Mouse (Mus musculus): Measurements from ENCODE around the gene Nostrin. TPM values are rescaled to one million over a fixed set of nuclear protein-coding genes. Genes with fewer than 3 reads are reported as not detected.
A peak's percentile ranks its signal among the peaks of the same experiment; 100 is the strongest.

The Nostrin gene
- polyA plus RNA-seq, 1 experiment: not detected

- 83% methylated on average over 3 of the region's 3 CpGs for WGBS
These were observed 32.1 kb upstream of the Nostrin start for GRCm38 (mm10) chr2:69103526-69103925.

GRCm38 (mm10) chr2:69104511-69105145 is 31.0 kb upstream of the Nostrin start:
- Histone ChIP-seq H3K4me1 (ENCODE audit: control insufficient read depth, insufficient read depth, low read length) (peaks cover 10% of the 10 kb centered on the region), H3K27ac (ENCODE audit: insufficient read depth, low read depth, low read length) (peak overlapping the region; percentile 17; the same call in 1 of the 2 replicates), H3K4me3 (ENCODE audit: insufficient read depth, low read depth, low read length) (no peak overlapping the region)
- TF ChIP-seq CTCF (IDR thresholded peaks at IDR 0.05; ENCODE audit: insufficient read depth, low read depth, low read length) (no peak), POLR2A (IDR thresholded peaks at IDR 0.05; ENCODE audit: insufficient read depth, low read depth, low read length) (no peak)
- WGBS: 39% methylated on average over 10 of the region's 10 CpGs

More at GRCm38 (mm10) chr2:69103526-69103925, 32.1 kb upstream of the Nostrin start:
- Histone ChIP-seq H3K4me3 (ENCODE audit: insufficient read depth, low read depth, low read length) (no peak overlapping the region), H3K4me1 (ENCODE audit: control insufficient read depth, insufficient read depth, low read length) (peaks cover 8% of the 10 kb centered on the region), H3K27ac (ENCODE audit: insufficient read depth, low read depth, low read length) (peak overlapping the region; percentile 60; the same call in 1 of the 2 replicates)
- TF ChIP-seq POLR2A (IDR thresholded peaks at IDR 0.05; ENCODE audit: insufficient read depth, low read depth, low read length) (no peak), CTCF (IDR thresholded peaks at IDR 0.05; ENCODE audit: insufficient read depth, low read depth, low read length) (no peak)

- Histone ChIP-seq H3K4me3 (ENCODE audit: insufficient read depth, low read depth, low read length) (no peak overlapping the region), H3K27ac (ENCODE audit: insufficient read depth, low read depth, low read length) (peak overlapping the region; percentile 49), H3K4me1 (ENCODE audit: control insufficient read depth, insufficient read depth, low read length) (peaks cover 7% of the 10 kb centered on the region)
- no peak for TF ChIP-seq POLR2A (IDR thresholded peaks at IDR 0.05; ENCODE audit: insufficient read depth, low read depth, low read length)
- TF ChIP-seq CTCF (IDR thresholded peaks at IDR 0.05; ENCODE audit: insufficient read depth, low read depth, low read length): no peak
- 30% methylated on average over 5 of the region's 5 CpGs for WGBS
These were observed 26.4 kb upstream of the Nostrin start for GRCm38 (mm10) chr2:69109246-69109645.

GRCm38 (mm10) chr2:69109710-69110109 is 25.9 kb upstream of the Nostrin start:
- TF ChIP-seq CTCF (IDR thresholded peaks at IDR 0.05; ENCODE audit: insufficient read depth, low read depth, low read length) (no peak), POLR2A (IDR thresholded peaks at IDR 0.05; ENCODE audit: insufficient read depth, low read depth, low read length) (no peak)
- 15% methylated on average over 7 of the region's 7 CpGs for WGBS
- Histone ChIP-seq H3K27ac (ENCODE audit: insufficient read depth, low read depth, low read length) (peak overlapping the region; percentile 49), H3K4me1 (ENCODE audit: control insufficient read depth, insufficient read depth, low read length) (peaks cover 7% of the 10 kb centered on the region), H3K4me3 (ENCODE audit: insufficient read depth, low read depth, low read length) (no peak overlapping the region)

GRCm38 (mm10) chr2:69112609-69113008 is 23.0 kb upstream of the Nostrin start:
- WGBS: 91% methylated on average over 5 of the region's 5 CpGs
- TF ChIP-seq CTCF (IDR thresholded peaks at IDR 0.05; ENCODE audit: insufficient read depth, low read depth, low read length) (no peak), POLR2A (IDR thresholded peaks at IDR 0.05; ENCODE audit: insufficient read depth, low read depth, low read length) (no peak)
- H3K4me3 ChIP-seq (ENCODE audit: insufficient read depth, low read depth, low read length): no peak overlapping the region
- peaks cover 5% of the 10 kb centered on the region for H3K4me1 ChIP-seq (ENCODE audit: control insufficient read depth, insufficient read depth, low read length)
- H3K27ac ChIP-seq (ENCODE audit: insufficient read depth, low read depth, low read length): no peak overlapping the region

GRCm38 (mm10) chr2:69113829-69114547 is 21.6 kb upstream of the Nostrin start:
- TF ChIP-seq POLR2A (IDR thresholded peaks at IDR 0.05; ENCODE audit: insufficient read depth, low read depth, low read length) (no peak), CTCF (IDR thresholded peaks at IDR 0.05; ENCODE audit: insufficient read depth, low read depth, low read length) (no peak)
- H3K4me3 ChIP-seq (ENCODE audit: insufficient read depth, low read depth, low read length): no peak overlapping the region
- 43% methylated on average over 10 of the region's 10 CpGs for WGBS
- H3K27ac ChIP-seq (ENCODE audit: insufficient read depth, low read depth, low read length): no peak overlapping the region
- H3K4me1 ChIP-seq (ENCODE audit: control insufficient read depth, insufficient read depth, low read length): no peaks in the 10 kb centered on the region

- no peak overlapping the region for H3K27ac ChIP-seq (ENCODE audit: insufficient read depth, low read depth, low read length)
- TF ChIP-seq CTCF (IDR thresholded peaks at IDR 0.05; ENCODE audit: insufficient read depth, low read depth, low read length) (no peak), POLR2A (IDR thresholded peaks at IDR 0.05; ENCODE audit: insufficient read depth, low read depth, low read length) (no peak)
- H3K4me1 ChIP-seq (ENCODE audit: control insufficient read depth, insufficient read depth, low read length): no peaks in the 10 kb centered on the region
- WGBS: 96% methylated on average over 3 of the region's 3 CpGs
- no peak overlapping the region for H3K4me3 ChIP-seq (ENCODE audit: insufficient read depth, low read depth, low read length)
These were observed 19.7 kb upstream of the Nostrin start for GRCm38 (mm10) chr2:69115921-69116320.

- Histone ChIP-seq H3K4me3 (ENCODE audit: insufficient read depth, low read depth, low read length) (no peak overlapping the region), H3K27ac (ENCODE audit: insufficient read depth, low read depth, low read length) (no peak overlapping the region), H3K4me1 (ENCODE audit: control insufficient read depth, insufficient read depth, low read length) (no peaks in the 10 kb centered on the region)
- WGBS: 70% methylated on average over 4 of the region's 4 CpGs
- TF ChIP-seq POLR2A (IDR thresholded peaks at IDR 0.05; ENCODE audit: insufficient read depth, low read depth, low read length) (no peak), CTCF (IDR thresholded peaks at IDR 0.05; ENCODE audit: insufficient read depth, low read depth, low read length) (no peak)
These were observed 18.8 kb upstream of the Nostrin start for GRCm38 (mm10) chr2:69116767-69117166.

GRCm38 (mm10) chr2:69118994-69119393 is 16.6 kb upstream of the Nostrin start:
- 96% methylated on average over 1 of the region's 1 CpGs for WGBS

More at GRCm38 (mm10) chr2:69118994-69119393, 16.6 kb upstream of the Nostrin start:
- Histone ChIP-seq H3K4me3 (ENCODE audit: insufficient read depth, low read depth, low read length) (no peak overlapping the region), H3K27ac (ENCODE audit: insufficient read depth, low read depth, low read length) (no peak overlapping the region), H3K4me1 (ENCODE audit: control insufficient read depth, insufficient read depth, low read length) (no peaks in the 10 kb centered on the region)
- no peak for TF ChIP-seq CTCF (IDR thresholded peaks at IDR 0.05; ENCODE audit: insufficient read depth, low read depth, low read length)

Measured in olfactory bulb, adult 2 months (tissue).